Mouse (Mus musculus): ENCODE data around the gene Bbs7.
A peak's percentile ranks its signal among the peaks of the same experiment; 100 is the strongest.
"Not testable (repeated sequence)": the region's sequence is repeated elsewhere in the genome, so short reads cannot be mapped to it uniquely, and the experiment has no call there.

The Bbs7 gene

DNA sequence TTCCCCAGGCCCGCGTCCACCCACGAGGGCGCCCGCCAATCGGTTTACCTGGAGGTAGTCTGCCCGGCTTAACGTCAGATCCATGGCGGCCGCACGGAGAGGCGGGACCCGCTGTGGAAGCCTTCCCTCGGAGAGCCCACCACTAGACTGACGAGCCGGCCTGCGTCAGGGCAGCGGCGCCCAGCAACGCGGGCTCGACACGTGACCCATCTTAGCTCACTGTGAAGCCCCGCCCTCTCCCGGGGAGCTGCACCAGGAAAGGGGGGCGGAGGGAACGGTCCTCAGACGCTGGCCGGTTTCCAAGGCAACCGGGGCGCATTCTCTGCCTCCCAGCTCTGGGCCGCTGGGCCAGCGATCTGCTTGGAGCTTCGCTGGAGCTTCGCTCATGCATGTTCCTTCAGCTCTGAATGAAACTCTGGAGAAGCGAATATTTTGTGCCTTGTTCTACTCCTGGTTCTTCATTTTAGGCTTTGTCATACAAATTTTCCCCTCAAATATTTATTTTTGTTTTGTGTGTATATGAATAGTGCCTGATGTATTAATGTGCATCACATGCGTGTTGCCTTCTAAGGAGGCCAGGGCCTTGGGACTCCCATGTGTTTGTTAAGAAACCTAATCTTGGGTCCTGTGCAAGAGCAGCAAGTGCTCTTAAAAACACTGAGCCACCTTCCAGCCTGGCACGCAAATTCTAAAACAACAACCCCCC is at the start of gene Bbs7:
Bbs7 (minus strand) TSS at position 276 of the 706 bp plus-strand sequence.
- DNase-seq (ENCODE audit: low read depth, low spot score), result peak; percentile 97

GRCm38 (mm10) chr3:36645245-36645559 is 31.9 kb upstream of the Bbs7 start:
- not testable (repeated sequence) for DNase-seq (ENCODE audit: low read depth, low spot score)

- DNase-seq (ENCODE audit: low read depth, low spot score), result no peak
These were observed 31.4 kb upstream of the Bbs7 start for GRCm38 (mm10) chr3:36644554-36645244.

- DNase-seq (ENCODE audit: low read depth, low spot score), result no peak
These were observed 30.1 kb upstream of the Bbs7 start for GRCm38 (mm10) chr3:36643354-36643753.

- peak; percentile 9 for DNase-seq (ENCODE audit: low read depth, low spot score)
These were observed 29.5 kb upstream of the Bbs7 start for GRCm38 (mm10) chr3:36642736-36643135.

- DNase-seq (ENCODE audit: low read depth, low spot score), result peak; percentile 68
These were observed 27.5 kb upstream of the Bbs7 start for GRCm38 (mm10) chr3:36640787-36641186.

GRCm38 (mm10) chr3:36635449-36635848 is 22.2 kb upstream of the Bbs7 start:
- DNase-seq (ENCODE audit: low read depth, low spot score), result peak; percentile 9

- DNase-seq (ENCODE audit: low read depth, low spot score), result no peak
These were observed 13.5 kb upstream of the Bbs7 start for GRCm38 (mm10) chr3:36626803-36627202.

- DNase-seq (ENCODE audit: low read depth, low spot score), result no peak
These were observed 4.9 kb upstream of the Bbs7 start for GRCm38 (mm10) chr3:36618181-36618580.

GRCm38 (mm10) chr3:36613908-36614255 is 605 bp upstream of the Bbs7 start:
- DNase-seq (ENCODE audit: low read depth, low spot score), result no peak

DNA sequence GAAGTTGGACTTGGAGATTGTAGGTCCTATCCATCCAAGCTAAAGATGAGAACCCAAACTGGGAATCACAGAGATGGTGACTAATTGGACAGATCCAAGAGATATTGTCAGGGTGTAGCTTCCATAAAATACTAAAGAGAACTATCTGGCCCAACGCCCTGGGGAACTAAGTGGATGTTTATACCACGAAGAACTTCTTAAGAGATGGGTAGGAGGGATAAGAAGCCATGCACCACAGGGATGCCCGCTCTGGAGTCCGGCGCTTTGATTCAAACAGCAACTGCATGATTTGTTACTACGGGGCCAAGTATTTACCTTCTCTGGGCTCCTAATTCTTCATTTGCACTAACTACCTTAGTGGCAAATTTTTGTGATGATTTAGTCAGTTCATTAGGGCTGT is 590 bp downstream of the Bbs7 start:
- DNase-seq (ENCODE audit: low read depth, low spot score), result peak; percentile 7

- no peak for DNase-seq (ENCODE audit: low read depth, low spot score)
These were observed 7.1 kb downstream of the Bbs7 start for GRCm38 (mm10) chr3:36605894-36606783.

DNA sequence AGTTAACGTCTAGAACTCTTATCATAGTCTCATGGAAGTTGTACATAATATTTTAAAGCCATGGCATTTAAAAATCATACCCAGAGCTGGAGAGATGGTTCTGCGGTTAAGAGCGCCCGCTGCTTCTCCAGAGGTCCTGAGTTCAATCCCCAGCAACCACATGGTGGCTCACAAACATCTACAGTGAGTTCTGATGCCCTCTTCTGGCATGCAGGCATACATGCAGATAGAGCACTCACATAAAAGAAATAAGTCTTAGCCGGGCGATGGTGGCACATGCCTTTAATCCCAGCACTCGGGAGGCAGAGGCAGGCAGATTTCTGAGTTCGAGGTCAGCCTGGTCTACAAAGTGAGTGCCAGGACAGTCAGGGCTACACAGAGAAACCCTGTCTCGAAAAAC is 13.5 kb downstream of the Bbs7 start:
- peak; percentile 21 for DNase-seq (ENCODE audit: low read depth, low spot score)

DNA sequence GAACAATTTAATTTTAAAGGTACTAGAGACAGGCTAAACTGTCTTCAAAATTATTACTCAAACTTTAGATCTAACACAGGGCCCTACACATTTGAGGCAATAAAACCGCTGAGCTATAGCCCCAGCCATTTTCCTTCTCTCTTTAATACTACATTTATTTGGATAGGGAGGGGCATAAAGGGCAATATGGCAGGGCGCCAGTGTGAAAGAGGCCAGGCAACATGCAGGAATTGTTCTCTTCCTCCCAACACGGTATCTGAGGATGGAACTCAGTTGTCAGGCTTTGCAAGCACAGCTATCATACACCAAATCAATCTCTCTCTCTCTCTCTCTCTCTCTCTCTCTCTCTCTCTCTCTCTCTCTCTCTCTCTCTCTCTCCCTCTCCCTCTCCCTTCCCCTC is 14.5 kb downstream of the Bbs7 start:
- no peak for DNase-seq (ENCODE audit: low read depth, low spot score)

- peak; percentile 100 for DNase-seq (ENCODE audit: low read depth, low spot score)
These were observed 41.4 kb downstream of the Bbs7 start, which contains the start of gene Ccna2 for GRCm38 (mm10) chr3:36571827-36572378. TSS of gene Ccna2 (minus strand) at chr3:36572150.

DNA sequence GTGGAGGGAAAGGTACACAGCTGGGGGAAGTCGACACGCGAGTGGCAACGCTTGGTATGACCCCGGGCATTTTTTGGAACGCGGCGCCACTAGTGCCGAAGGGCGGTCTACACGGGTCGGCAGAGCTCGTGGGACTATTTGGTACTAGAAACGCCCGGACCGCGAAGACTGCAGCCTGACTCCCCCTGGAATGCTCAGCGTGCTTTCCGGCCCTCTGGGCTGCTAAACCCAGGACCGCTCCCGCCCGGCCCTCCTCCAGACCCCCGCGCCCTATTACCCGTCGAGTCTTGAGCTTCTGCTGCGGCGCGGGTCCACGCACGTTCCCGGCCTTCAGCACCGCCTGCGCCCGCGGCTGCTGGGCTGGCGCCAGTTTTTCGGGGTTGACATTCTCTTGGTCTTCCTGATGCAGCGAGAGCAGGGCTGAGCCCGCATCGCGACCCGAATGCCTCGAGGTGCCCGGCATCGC is 41.9 kb downstream of the Bbs7 start:
- DNase-seq (ENCODE audit: low read depth, low spot score), result peak; percentile 72

- DNase-seq (ENCODE audit: low read depth, low spot score), result no peak
These were observed 43.4 kb downstream of the Bbs7 start for GRCm38 (mm10) chr3:36569836-36570235.

DNA sequence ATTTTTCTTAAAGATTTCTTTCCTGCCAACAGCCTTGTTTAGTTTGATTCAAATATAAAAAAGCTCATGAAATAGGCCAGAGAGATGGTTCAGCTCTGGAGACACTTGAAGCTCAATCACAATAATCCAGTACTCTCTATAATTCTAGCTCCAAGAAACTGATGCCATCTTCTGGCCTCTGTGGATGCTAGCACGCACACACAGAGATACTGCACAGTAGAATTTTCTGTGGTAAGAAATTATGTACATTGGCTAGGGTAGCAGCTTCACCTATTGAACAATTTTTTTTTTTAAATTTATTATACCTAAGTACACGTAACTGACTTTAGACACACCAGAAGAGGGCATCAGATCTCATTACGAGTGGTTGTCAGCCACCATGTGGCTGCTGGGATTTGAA is 49.6 kb downstream of the Bbs7 start:
- DNase-seq (ENCODE audit: low read depth, low spot score), result no peak

GRCm38 (mm10) chr3:36559606-36560005 is 53.7 kb downstream of the Bbs7 start:
- DNase-seq (ENCODE audit: low read depth, low spot score), result no peak

DNA sequence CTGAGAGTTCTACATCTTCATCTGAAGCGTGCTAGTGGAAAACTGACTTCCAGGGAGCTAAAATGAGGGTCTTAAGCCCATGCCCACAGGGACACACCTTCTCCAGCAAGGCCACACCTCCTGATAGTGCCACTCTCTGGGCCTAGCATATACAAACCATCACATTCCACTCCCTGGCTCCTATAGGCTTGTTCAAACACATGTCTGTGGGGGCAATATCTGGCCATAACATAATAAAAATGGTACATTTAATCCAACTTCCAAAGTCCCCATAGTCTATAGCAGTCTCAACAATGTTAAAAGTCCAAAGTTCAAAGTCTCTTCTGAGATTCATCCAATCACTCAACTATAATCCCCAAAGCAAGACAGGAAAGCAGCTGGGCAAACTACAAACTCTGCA is 55.7 kb downstream of the Bbs7 start:
- no peak for DNase-seq (ENCODE audit: low read depth, low spot score)

- peak; percentile 93 for DNase-seq (ENCODE audit: low read depth, low spot score)
These were observed 60.8 kb downstream of the Bbs7 start, which contains the start of gene Exosc9 for GRCm38 (mm10) chr3:36552406-36553047. TSS of gene Exosc9 (plus strand) at chr3:36552606.

All from ZHBTc4 (cell line).